Mouse (Mus musculus): ENCODE measurements around the gene Galnt11.

- TF ChIP-seq CTCF (IDR thresholded peaks at IDR 0.05; ENCODE audit: insufficient read depth, low read depth, low read length) (no peak), POLR2A (IDR thresholded peaks at IDR 0.05; ENCODE audit: insufficient read depth, low read depth, low read length) (no peak)
These were observed 46.7 kb downstream of the Galnt11 start for GRCm38 (mm10) chr5:25268258-25268888.
